12 mouse cellular contexts compared by ENCODE assay signal in genomic region chr11:32250880-32251763, GRCm38 (mm10). TPM values are rescaled to one million over a fixed set of nuclear protein-coding genes. Genes with fewer than 3 reads are reported as not detected.
A peak's percentile ranks its signal among the peaks of the same experiment; 100 is the strongest.
DNase-seq lines count a peak whose midpoint lies in the region; ATAC-seq and TF ChIP-seq lines count a peak whose summit lies in the region.
"Had no signal": no experiment of that assay in that cellular context is flagged by ENCODE, and none has a peak within 500 bp of the region (broad histone marks: within the 10 kb centered on the region; RNA-seq: fewer than 3 reads in every experiment).

No protein-coding gene starts in this region.

- intact Hi-C loops in heart, postnatal 36 days (cut with DNase I): no loop called here

- H3K36me3 ChIP-seq in heart, embryonic 12.5 days: peaks cover 50% of the 10 kb centered on the region
- peaks cover 90% of the 10 kb centered on the region for H3K36me3 ChIP-seq in G1E (replicated peaks)
- peaks cover 98% of the 10 kb centered on the region for H3K36me3 ChIP-seq in megakaryocyte, embryonic 14.5 days (replicated peaks; ENCODE audit: low read length)

- TF ChIP-seq CTCF in G1E (IDR thresholded peaks at IDR 0.05; ENCODE audit: low read depth, low read length): no peak

- H3K4me2 ChIP-seq in heart, embryonic 12.5 days: no peak overlapping the region

- DNase-seq in heart, postnatal 36 days: no peak
- DNase-seq in G1E (ENCODE audit: low spot score): peak; percentile 67
- DNase-seq in cerebellum, postnatal 4 days (ENCODE audit: low spot score in 2 of 2): no peak
- DNase-seq in kidney, postnatal 14 days: no peak
- DNase-seq in urinary bladder, postnatal 4 days (ENCODE audit: low spot score in 2 of 2): no peak
- DNase-seq: kidney, postnatal 36 days had no signal

- peak; percentile 96 for ATAC-seq in heart, embryonic 12.5 days (ENCODE audit: insufficient number of reproducible peaks, low FRiP score)
- peak; percentile 90 for ATAC-seq in G1E (ENCODE audit: extremely low read depth, insufficient number of reproducible peaks, low FRiP score, poor library complexity, severe bottlenecking)
- ATAC-seq in common myeloid progenitor, adult 5-6 weeks (replicated peaks; ENCODE audit: low read depth, poor library complexity, severe bottlenecking): peak; percentile 44

- H3K27ac ChIP-seq in heart, embryonic 12.5 days (ENCODE audit: poor library complexity, severe bottlenecking): peak overlapping the region; percentile 58

- H3K9ac ChIP-seq in heart, embryonic 12.5 days: no peak overlapping the region

- H3K9me3 ChIP-seq in heart, embryonic 12.5 days (replicated peaks): no peaks in the 10 kb centered on the region
- no peaks in the 10 kb centered on the region for H3K9me3 ChIP-seq in G1E (replicated peaks)
- no peaks in the 10 kb centered on the region for H3K9me3 ChIP-seq in megakaryocyte, embryonic 14.5 days

- no peaks in the 10 kb centered on the region for H3K27me3 ChIP-seq in heart, embryonic 12.5 days (replicated peaks)
- H3K27me3 ChIP-seq in G1E (ENCODE audit: insufficient read depth, low read length): no peaks in the 10 kb centered on the region
- H3K27me3 ChIP-seq in megakaryocyte, embryonic 14.5 days (replicated peaks): peaks cover 14% of the 10 kb centered on the region

- no peak overlapping the region for H3K4me3 ChIP-seq in heart, embryonic 12.5 days
- H3K4me3 ChIP-seq in G1E (ENCODE audit: low read depth, low read length): no peak overlapping the region; the same call in 1 of the 2 replicates
- H3K4me3 ChIP-seq in megakaryocyte, embryonic 14.5 days (replicated peaks): peak overlapping the region; percentile 31

- H3K4me1 ChIP-seq in heart, embryonic 12.5 days (replicated peaks): no peaks in the 10 kb centered on the region
- H3K4me1 ChIP-seq in G1E (ENCODE audit: insufficient read depth, low read depth, low read length): peaks cover 89% of the 10 kb centered on the region
- peaks cover 95% of the 10 kb centered on the region for H3K4me1 ChIP-seq in megakaryocyte, embryonic 14.5 days

- WGBS in heart, embryonic 12.5 days: 79% methylated on average over 8 of the region's 8 CpGs

RNA-seq across cellular contexts. Expression of gene Nprl3, which starts 16.4 kb away (rescaled TPM):
- polyA plus RNA-seq in heart, embryonic 12.5 days (2016; fragmentation: Nextera tagmentation; extraction: Ambion mirVana): 38.6 and 42.8 TPM in 2 replicates
- 10 to 100 TPM; 26.1 to 28.5 TPM for total RNA-seq in heart, postnatal 36 days (2021)
- total RNA-seq in G1E (2014; fragmentation: Nextera tagmentation) (90.6 and 121 TPM in 2 replicates), G1E (2017) (26.3 and 27.0 TPM in 2 replicates)
- polyA plus RNA-seq in G1E (2012): 106 and 134 TPM in 2 replicates
- 7.7 and 19.6 TPM in 2 replicates for total RNA-seq in common myeloid progenitor, adult 5-6 weeks (2017)
- polyA plus RNA-seq in megakaryocyte, embryonic 14.5 days (2012; ENCODE audit: insufficient read depth, low replicate concordance): 14.4 and 52.1 TPM in 2 replicates

RNA-seq across cellular contexts. Expression of gene Mpg, which starts 24.8 kb away (rescaled TPM):
- 17.8 and 19.1 TPM in 2 replicates for polyA plus RNA-seq in heart, embryonic 12.5 days (2016; fragmentation: Nextera tagmentation; extraction: Ambion mirVana)
- 1 to 10 TPM; 6.7 TPM for total RNA-seq in heart, postnatal 36 days (2021)
- total RNA-seq in G1E (2014; fragmentation: Nextera tagmentation) (13.7 and 22.0 TPM in 2 replicates), G1E (2017) (12.7 and 17.0 TPM in 2 replicates)
- polyA plus RNA-seq in G1E (2012): 13.4 and 14.2 TPM in 2 replicates
- 3.2 and 5.3 TPM in 2 replicates for total RNA-seq in common myeloid progenitor, adult 5-6 weeks (2017)
- polyA plus RNA-seq in megakaryocyte, embryonic 14.5 days (2012; ENCODE audit: insufficient read depth, low replicate concordance): 3.6 and 8.8 TPM in 2 replicates

RNA-seq across cellular contexts. Expression of gene Hba-x, which starts 25.1 kb away (rescaled TPM):
- 5,912 and 6,218 TPM in 2 replicates for polyA plus RNA-seq in heart, embryonic 12.5 days (2016; fragmentation: Nextera tagmentation; extraction: Ambion mirVana)
- not detected for total RNA-seq in heart, postnatal 36 days (2021)
- total RNA-seq in G1E (2014; fragmentation: Nextera tagmentation): not detected in 2 replicates
- not detected in 2 replicates for total RNA-seq in G1E (2017)
- 0.09 TPM in 1 of 2 replicates, not detected in the other for polyA plus RNA-seq in G1E (2012)
- not detected in 2 replicates for total RNA-seq in common myeloid progenitor, adult 5-6 weeks (2017)
- polyA plus RNA-seq in megakaryocyte, embryonic 14.5 days (2012; ENCODE audit: insufficient read depth, low replicate concordance): not detected in 2 replicates
- total RNA-seq: ES-E14; left cerebral cortex, postnatal 36 days; monocyte, adult 5-6 weeks had no signal

RNA-seq across cellular contexts. Expression of gene Rhbdf1, which starts 29.0 kb away (rescaled TPM):
- 42.5 and 47.7 TPM in 2 replicates for polyA plus RNA-seq in heart, embryonic 12.5 days (2016; fragmentation: Nextera tagmentation; extraction: Ambion mirVana)
- 10 to 100 TPM; 24.3 to 25.1 TPM for total RNA-seq in heart, postnatal 36 days (2021)
- total RNA-seq in G1E (2014; fragmentation: Nextera tagmentation): 0.19 and 0.30 TPM in 2 replicates
- total RNA-seq in G1E (2017): 0.46 and 2.5 TPM in 2 replicates
- 0.91 and 2.1 TPM in 2 replicates for polyA plus RNA-seq in G1E (2012)
- total RNA-seq in common myeloid progenitor, adult 5-6 weeks (2017): 0.32 and 2.0 TPM in 2 replicates
- 16.1 and 37.2 TPM in 2 replicates for polyA plus RNA-seq in megakaryocyte, embryonic 14.5 days (2012; ENCODE audit: insufficient read depth, low replicate concordance)

RNA-seq across cellular contexts. Expression of gene Hba-a1, which starts 32.2 kb away (rescaled TPM):
- 11,592 and 12,808 TPM in 2 replicates for polyA plus RNA-seq in heart, embryonic 12.5 days (2016; fragmentation: Nextera tagmentation; extraction: Ambion mirVana)
- over 10,000 TPM in 1 of 2 experiments, 1,000 to 10,000 TPM in 1; 7,538 to 10,107 TPM for total RNA-seq in heart, postnatal 36 days (2021)
- total RNA-seq in G1E (2014; fragmentation: Nextera tagmentation) (230 and 2,260 TPM in 2 replicates), G1E (2017) (242 and 325 TPM in 2 replicates)
- 3,927 and 4,410 TPM in 2 replicates for polyA plus RNA-seq in G1E (2012)
- 18.1 and 30.7 TPM in 2 replicates for total RNA-seq in common myeloid progenitor, adult 5-6 weeks (2017)
- polyA plus RNA-seq in megakaryocyte, embryonic 14.5 days (2012; ENCODE audit: insufficient read depth, low replicate concordance): 5,345 and 12,498 TPM in 2 replicates
- total RNA-seq: ES-E14 had no signal

Comparison
In these comparisons a context has a peak if more than half of its experiments do, and no peak if none do; other contexts are left out.
1. ATAC-seq: peak in every context shown above with its lines; median percentile 96 in heart, embryonic 12.5 days; 90 in G1E; 44 in common myeloid progenitor, adult 5-6 weeks.